Mouse (Mus musculus) CH12.LX (cell line): Measurements from ENCODE around the gene Gm14435. TPM values are rescaled to one million over a fixed set of nuclear protein-coding genes. Genes with fewer than 3 reads are reported as not detected.
"Not testable (repeated sequence)": the region's sequence is repeated elsewhere in the genome, so short reads cannot be mapped to it uniquely, and the experiment has no call there.

ENCODE experiments used
- DNase-seq: peaks from one replicate; pipeline ENCODE4 v3.0.0-alpha.2; 2013; ENCODE audit errors: extremely low read depth
- H3K27ac ChIP-seq: 2 replicates; pipeline ENCODE4 v1.5.1; 2012; ENCODE audit warnings: low read depth, mild to moderate bottlenecking, control low read depth, moderate library complexity; ENCODE audit not compliant: insufficient read depth
- H3K27me3 ChIP-seq: replicated peaks from 2 replicates; pipeline ENCODE3; 2012; ENCODE audit warnings: inconsistent platforms
- H3K36me3 ChIP-seq, 2 experiments: replicated peaks in 1 of 2; 2 replicates each; pipeline versions ENCODE3 to v1.6.1; 2012; ENCODE audit warnings: inconsistent platforms in 1 of 2, low read length in 1 of 2, mild to moderate bottlenecking in 1 of 2, mixed read lengths in 1 of 2, moderate library complexity in 1 of 2; ENCODE audit not compliant: control insufficient read depth in 1 of 2, insufficient read depth in 1 of 2
- H3K4me1 ChIP-seq, 2 experiments: 2 replicates each; pipeline ENCODE4 v1.6.1; 2012; ENCODE audit warnings: inconsistent platforms in 1 of 2, moderate library complexity in 1 of 2; ENCODE audit not compliant: insufficient read depth in 2 of 2, control insufficient read depth in 1 of 2
- H3K4me2 ChIP-seq: 2 replicates; pipeline ENCODE4 v1.6.1; 2012; ENCODE audit warnings: low read depth, mild to moderate bottlenecking, control low read depth; ENCODE audit not compliant: poor library complexity, insufficient read depth, severe bottlenecking
- H3K4me3 ChIP-seq, 3 experiments: fragments of 150-350 bp in 1 of 3; sonication (generic) in 1 of 3; replicated peaks in 1 of 3; 2 replicates each; pipeline versions ENCODE3 to v1.5.1; 2011 to 2012; ENCODE audit warnings: low read depth in 2 of 3, low read length in 2 of 3, mild to moderate bottlenecking in 2 of 3, moderate library complexity in 2 of 3, control low read depth in 1 of 3, improper control_type of control experiment in 1 of 3, inconsistent platforms in 1 of 3, mixed read lengths in 1 of 3; ENCODE audit not compliant: poor library complexity in 1 of 3
- H3K79me2 ChIP-seq: replicated peaks from 2 replicates; pipeline ENCODE4 v1.6.1; 2012; ENCODE audit warnings: mild to moderate bottlenecking, moderate library complexity; ENCODE audit not compliant: control insufficient read depth, poor library complexity, insufficient read depth, severe bottlenecking; ENCODE audit errors: extremely low read depth
- H3K9ac ChIP-seq: 2 replicates; pipeline ENCODE4 v1.6.1; 2012; ENCODE audit warnings: low read depth, mild to moderate bottlenecking, control low read depth, moderate library complexity; ENCODE audit not compliant: insufficient read depth
- H3K9me3 ChIP-seq: replicated peaks from 2 replicates; pipeline ENCODE3; 2012; ENCODE audit warnings: low read length, inconsistent platforms, mixed read lengths
- dilution Hi-C: fragments of 300-500 bp; cut with MboI; formaldehyde crosslinking; loops from 2 replicates; pipeline ENCODE4 v1.14.3; 2020; ENCODE audit warnings: low sequenced_read_pairs; ENCODE audit not compliant: extremely low pct_unique_long_range_greater_than_20kb, extremely low pct_ligation_motif_present
- in situ Hi-C: fragments of 300-500 bp; cut with MboI; formaldehyde crosslinking; loops from 3 replicates; pipeline ENCODE4 v1.14.3; 2019; ENCODE audit warnings: low sequenced_read_pairs, low pct_ligation_motif_present, low pct_unique_long_range_greater_than_20kb, mixed read lengths
- polyA plus RNA-seq: library from polyadenylated mRNA; unstranded; fragments of >175 nt; gene quantifications from 2 replicates; pipeline ENCODE4 v1.2.1, GENCODE M21; 2012; ENCODE audit warnings: low read depth; ENCODE audit not compliant: insufficient read length
- total RNA-seq, 2 experiments: library from RNA; depleted of rRNA; stranded (reverse); fragments of 300-350 nt in 1 of 2; fragments of >200 nt in 1 of 2; gene quantifications; 2 replicates each; pipeline ENCODE4 v1.2.3; 2012 to 2014

The Gm14435 gene
- total RNA-seq (2012; rRNA removed) (1.9 and 2.7 TPM in 2 replicates), total RNA-seq (2014; rRNA removed) (10.2 and 16.1 TPM in 2 replicates), polyA plus RNA-seq (6.7 and 9.9 TPM in 2 replicates)

DNA sequence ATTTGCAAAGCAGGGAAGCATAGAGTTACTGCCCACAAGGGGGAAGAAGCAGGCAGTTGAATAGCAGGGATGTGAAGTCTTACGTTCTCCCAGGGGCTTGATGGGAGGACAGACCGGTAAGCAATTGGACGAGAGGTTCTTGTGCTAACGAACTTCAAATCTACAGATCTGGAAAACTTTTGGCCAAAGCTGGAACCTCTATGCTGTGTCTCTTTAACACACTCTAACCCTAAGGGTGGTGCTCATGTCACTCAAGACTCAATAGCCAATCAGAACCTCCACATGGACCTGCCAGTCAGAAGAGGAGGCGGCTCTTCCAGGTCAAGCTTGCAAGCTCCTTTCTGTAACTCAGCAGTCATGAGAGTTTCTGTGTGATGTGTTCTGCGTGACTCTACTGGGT is at the start of gene Gm14435:
TSS of gene Gm14435 (plus strand) at position 301 of the 400 bp plus-strand sequence.
- in situ Hi-C loops, H3K27me3 ChIP-seq, H3K9me3 ChIP-seq: not testable (repeated sequence)

More for the DNA sequence above, at the start of gene Gm14435:
- H3K4me1 ChIP-seq, H3K79me2 ChIP-seq, H3K4me2 ChIP-seq, H3K9ac ChIP-seq, H3K36me3 ChIP-seq, H3K4me3 ChIP-seq, H3K27ac ChIP-seq, dilution Hi-C loops, DNase-seq: not testable (repeated sequence)

Other genes with a start within 250 kb of the Gm14435 start
- 2.7 and 12.3 TPM in 2 replicates for gene 2210418O10Rik, start 197.0 kb upstream of the Gm14435 start, total RNA-seq (2012; rRNA removed)
- 7.0 and 36.7 TPM in 2 replicates for gene 2210418O10Rik, start 197.0 kb upstream of the Gm14435 start, total RNA-seq (2014; rRNA removed)
- gene 2210418O10Rik, start 197.0 kb upstream of the Gm14435 start, polyA plus RNA-seq: 0.16 and 8.2 TPM in 2 replicates
- gene Gm11009, start 104.1 kb upstream of the Gm14435 start, total RNA-seq (2012; rRNA removed): not detected in 2 replicates
- not detected in 2 replicates for gene Gm11009, start 104.1 kb upstream of the Gm14435 start, total RNA-seq (2014; rRNA removed)
- gene Gm11009, start 104.1 kb upstream of the Gm14435 start, polyA plus RNA-seq: not detected in 2 replicates
- gene Gm14434, start 63.2 kb downstream of the Gm14435 start, total RNA-seq (2012; rRNA removed): 5.2 and 6.6 TPM in 2 replicates
- gene Gm14434, start 63.2 kb downstream of the Gm14435 start, total RNA-seq (2014; rRNA removed): 58.6 and 59.6 TPM in 2 replicates
- gene Gm14434, start 63.2 kb downstream of the Gm14435 start, polyA plus RNA-seq: 0.94 and 6.0 TPM in 2 replicates
- not detected in 2 replicates for gene Zfp967, start 97.5 kb downstream of the Gm14435 start, total RNA-seq (2012; rRNA removed)
- not detected in 2 replicates for gene Zfp967, start 97.5 kb downstream of the Gm14435 start, total RNA-seq (2014; rRNA removed)
- not detected in 2 replicates for gene Zfp967, start 97.5 kb downstream of the Gm14435 start, polyA plus RNA-seq
- gene Gm14308, start 212.8 kb downstream of the Gm14435 start, total RNA-seq (2012; rRNA removed): 0.64 and 1.1 TPM in 2 replicates
- gene Gm14308, start 212.8 kb downstream of the Gm14435 start, total RNA-seq (2014; rRNA removed): 1.3 and 1.5 TPM in 2 replicates
- 4.2 TPM in 1 of 2 replicates, not detected in the other for gene Gm14308, start 212.8 kb downstream of the Gm14435 start, polyA plus RNA-seq
- gene Zfp973, start 246.9 kb downstream of the Gm14435 start, total RNA-seq (2012; rRNA removed): 7.7 and 8.4 TPM in 2 replicates
- gene Zfp973, start 246.9 kb downstream of the Gm14435 start, total RNA-seq (2014; rRNA removed): 13.8 and 20.4 TPM in 2 replicates
- 8.4 and 9.3 TPM in 2 replicates for gene Zfp973, start 246.9 kb downstream of the Gm14435 start, polyA plus RNA-seq